In the genomic region with DNA sequence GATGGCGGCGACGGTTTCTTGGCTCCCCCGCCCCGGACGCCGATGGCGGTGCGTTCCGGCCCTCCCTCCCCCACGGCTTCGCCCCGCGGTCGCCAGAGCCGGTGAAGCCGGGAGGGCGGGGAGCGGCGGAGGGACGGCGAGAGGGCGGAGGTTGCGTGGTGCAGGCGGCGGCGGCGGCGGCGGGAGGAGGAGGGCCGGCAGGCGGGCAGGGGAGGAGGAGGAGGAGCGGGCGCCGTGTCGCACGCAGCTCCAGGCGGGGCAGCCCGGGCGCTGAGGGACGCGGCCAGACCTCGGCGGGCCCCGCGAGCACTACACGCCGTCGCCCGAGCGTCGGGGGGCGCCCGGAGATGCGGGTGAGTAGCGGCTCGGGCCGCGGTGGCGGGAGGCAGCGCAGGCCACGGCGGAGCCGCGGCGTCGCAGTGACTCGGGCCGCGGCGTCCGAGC, we compare ENCODE assay signal across 8 mouse cellular contexts. TPM values are rescaled to one million over a fixed set of nuclear protein-coding genes. Genes with fewer than 3 reads are reported as not detected.
DNase-seq lines count a peak whose midpoint lies in the region; ATAC-seq and TF ChIP-seq lines count a peak whose summit lies in the region.

No protein-coding gene starts in this region.

- H3K79me2 ChIP-seq in liver, adult 2 months (ENCODE audit: control insufficient read depth, insufficient read depth, low read length), result peaks cover 14% of the 10 kb centered on the region; the same call in 1 of the 2 replicates

- peak overlapping the region; percentile 94 for H3K4me3 ChIP-seq in embryonic facial prominence, embryonic 15.5 days (replicated peaks)
- peak overlapping the region; percentile 98 for H3K4me3 ChIP-seq in heart, embryonic 11.5 days (ENCODE audit: low read depth, low read length)
- peak overlapping the region; percentile 98 for H3K4me3 ChIP-seq in kidney, embryonic 16.5 days (ENCODE audit: low read length)
- H3K4me3 ChIP-seq in liver, adult 2 months (ENCODE audit: insufficient read depth, low read depth, low read length), result peak overlapping the region; percentile 96

- WGBS in embryonic facial prominence, embryonic 15.5 days, result under 1% methylated on average over 70 of the region's 72 CpGs
- WGBS in heart, embryonic 11.5 days (ENCODE audit: insufficient replicate concordance), result 1% methylated on average over 27 of the region's 72 CpGs
- WGBS in kidney, embryonic 16.5 days, result 1% methylated on average over 18 of the region's 72 CpGs
- WGBS in liver, adult 2 months, result under 1% methylated on average over 53 of the region's 72 CpGs

- peak; percentile 92 for ATAC-seq in embryonic facial prominence, embryonic 15.5 days (ENCODE audit: insufficient number of reproducible peaks, low FRiP score, low TSS enrichment, low read depth)
- peak; percentile 90 for ATAC-seq in heart, embryonic 11.5 days (replicated peaks; ENCODE audit: insufficient number of reproducible peaks, low FRiP score, low TSS enrichment)
- ATAC-seq in kidney, embryonic 16.5 days (ENCODE audit: low FRiP score, low TSS enrichment), result peak; percentile 92
- peak; percentile 67 for ATAC-seq in monocyte, adult 5-6 weeks (replicated peaks; ENCODE audit: insufficient number of reproducible peaks, low FRiP score, low TSS enrichment, poor library complexity, severe bottlenecking)

- H3K9me3 ChIP-seq in embryonic facial prominence, embryonic 15.5 days (replicated peaks), result no peaks in the 10 kb centered on the region
- H3K9me3 ChIP-seq in heart, embryonic 11.5 days (replicated peaks; ENCODE audit: control insufficient read depth, low read length), result no peaks in the 10 kb centered on the region
- H3K9me3 ChIP-seq in kidney, embryonic 16.5 days (ENCODE audit: low read length), result no peaks in the 10 kb centered on the region

- no peaks in the 10 kb centered on the region for H3K36me3 ChIP-seq in embryonic facial prominence, embryonic 15.5 days
- H3K36me3 ChIP-seq in heart, embryonic 11.5 days (ENCODE audit: control insufficient read depth, insufficient read depth, low read length), result no peaks in the 10 kb centered on the region
- H3K36me3 ChIP-seq in kidney, embryonic 16.5 days (ENCODE audit: insufficient read depth, low read length), result no peaks in the 10 kb centered on the region
- no peaks in the 10 kb centered on the region for H3K36me3 ChIP-seq in liver, adult 2 months (ENCODE audit: control insufficient read depth, insufficient read depth, low read length)

- peak overlapping the region; percentile 99 for H3K9ac ChIP-seq in embryonic facial prominence, embryonic 15.5 days
- H3K9ac ChIP-seq in heart, embryonic 11.5 days (ENCODE audit: low read depth, low read length), result peak overlapping the region; percentile 100
- peak overlapping the region; percentile 100 for H3K9ac ChIP-seq in kidney, embryonic 16.5 days (replicated peaks; ENCODE audit: low read length)
- H3K9ac ChIP-seq in liver, adult 2 months (ENCODE audit: low read depth, low read length), result peak overlapping the region; percentile 98

- H3K4me2 ChIP-seq in embryonic facial prominence, embryonic 15.5 days (replicated peaks), result peak overlapping the region; percentile 70
- peak overlapping the region; percentile 91 for H3K4me2 ChIP-seq in heart, embryonic 11.5 days
- peak overlapping the region; percentile 84 for H3K4me2 ChIP-seq in kidney, embryonic 16.5 days (replicated peaks; ENCODE audit: low read depth, low read length)

- no peaks in the 10 kb centered on the region for H3K27me3 ChIP-seq in embryonic facial prominence, embryonic 15.5 days
- H3K27me3 ChIP-seq in heart, embryonic 11.5 days (ENCODE audit: control insufficient read depth, insufficient read depth, low read length), result no peaks in the 10 kb centered on the region
- H3K27me3 ChIP-seq in kidney, embryonic 16.5 days (ENCODE audit: insufficient read depth, low read length), result no peaks in the 10 kb centered on the region
- no peaks in the 10 kb centered on the region for H3K27me3 ChIP-seq in liver, adult 2 months (ENCODE audit: control insufficient read depth, insufficient read depth, low read length)

- DNase-seq in 416B (ENCODE audit: low read depth), result peak; percentile 57
- peak; percentile 60 to 72 for DNase-seq in adrenal gland, postnatal 4 days (ENCODE audit: low spot score in 2 of 2)
- DNase-seq in liver, adult 2 months (ENCODE audit: extremely low read depth, low read depth, low spot score), result peak; percentile 59
- peak; percentile 85 to 92 for DNase-seq in spleen, postnatal 4 days (ENCODE audit: low spot score in 2 of 2)

- peak overlapping the region; percentile 97 for H3K27ac ChIP-seq in embryonic facial prominence, embryonic 15.5 days (replicated peaks)
- peak overlapping the region; percentile 99 for H3K27ac ChIP-seq in heart, embryonic 11.5 days (ENCODE audit: low read depth, low read length)
- H3K27ac ChIP-seq in kidney, embryonic 16.5 days (ENCODE audit: low read length), result peak overlapping the region; percentile 99
- H3K27ac ChIP-seq in liver, adult 2 months (replicated peaks; ENCODE audit: insufficient read depth, low read depth, low read length), result peak overlapping the region; percentile 85

- peak; percentile 62 for TF ChIP-seq POLR2A in liver, adult 2 months (IDR thresholded peaks at IDR 0.05; ENCODE audit: extremely low read depth, insufficient read depth, low read length)

- H3K4me1 ChIP-seq in embryonic facial prominence, embryonic 15.5 days, result peaks cover 19% of the 10 kb centered on the region
- peaks cover 18% of the 10 kb centered on the region for H3K4me1 ChIP-seq in heart, embryonic 11.5 days (ENCODE audit: control insufficient read depth, insufficient read depth, low read length)
- peaks cover 23% of the 10 kb centered on the region for H3K4me1 ChIP-seq in kidney, embryonic 16.5 days (ENCODE audit: insufficient read depth, low read length)
- peaks cover 8% of the 10 kb centered on the region; the same call in 1 of the 2 replicates for H3K4me1 ChIP-seq in liver, adult 2 months (ENCODE audit: control insufficient read depth, insufficient read depth, low read length)

- no peak for TF ChIP-seq CTCF in liver, adult 2 months (IDR thresholded peaks at IDR 0.05; ENCODE audit: low read depth, low read length)

RNA-seq across cellular contexts. Expression of gene Cul1, which starts 1.0 kb away (rescaled TPM):
- total RNA-seq in adrenal gland, postnatal 4 days (2021), result 100 to 1,000 TPM; 133 TPM
- polyA plus RNA-seq in embryonic facial prominence, embryonic 15.5 days (2015; fragmentation: Nextera tagmentation; extraction: Ambion mirVana), result 124 and 125 TPM in 2 replicates
- polyA plus RNA-seq in heart, embryonic 11.5 days (2014; fragmentation: Nextera tagmentation; extraction: Ambion mirVana), result 116 and 132 TPM in 2 replicates
- 133 and 140 TPM in 2 replicates for polyA plus RNA-seq in kidney, embryonic 16.5 days (2015; fragmentation: Nextera tagmentation; extraction: Ambion mirVana)
- 51.0 and 55.0 TPM in 2 replicates for total RNA-seq in liver, adult 2 months (2014; rRNA removed)
- 13.5 and 15.4 TPM in 2 replicates for polyA plus RNA-seq in liver, adult 2 months (2012; rRNA removed)
- 149 to 202 TPM (median 175 TPM) in 3 replicates for total RNA-seq in monocyte, adult 5-6 weeks (2017)

Comparison
In these comparisons a context has a peak if more than half of its experiments do, and no peak if none do; other contexts are left out.
1. Peak in every context shown above with its lines: DNase-seq, ATAC-seq, H3K4me3 ChIP-seq and H3K27ac ChIP-seq.